Mouse (Mus musculus) brain, embryonic 14.5 days (tissue): ENCODE results near the gene Gna13. TPM values are rescaled to one million over a fixed set of nuclear protein-coding genes. Genes with fewer than 3 reads are reported as not detected.

ENCODE experiments used
- DNase-seq: peaks from one replicate; pipeline ENCODE4 v3.0.0-alpha.2; 2011; ENCODE audit warnings: low read depth
- CTCF ChIP-seq: fragments of 200-500 bp; IDR thresholded peaks from 2 replicates; pipeline ENCODE4 v1.5.1; 2012; ENCODE audit warnings: inconsistent platforms, mild to moderate bottlenecking, moderate library complexity, borderline replicate concordance; ENCODE audit not compliant: insufficient read depth, insufficient read length; ENCODE audit errors: extremely low read depth
- POLR2A ChIP-seq: fragments of 200-500 bp; IDR thresholded peaks from 2 replicates; pipeline ENCODE4 v1.6.1; 2012; ENCODE audit warnings: mild to moderate bottlenecking, inconsistent platforms, borderline replicate concordance; ENCODE audit not compliant: poor library complexity, insufficient read depth, insufficient read length, severe bottlenecking; ENCODE audit errors: extremely low read depth
- polyA plus RNA-seq: library from polyadenylated mRNA; depleted of rRNA; stranded (reverse); fragments of >200 nt; gene quantifications from 2 replicates; pipeline ENCODE4 v1.2.3, GENCODE M21; 2012

The Gna13 gene
- polyA plus RNA-seq, 1 experiment, result 30.9 TPM

GRCm38 (mm10) chr11:109363191-109364133 lies 831 bp downstream of the Gna13 start:
- no peak for TF ChIP-seq POLR2A
- TF ChIP-seq CTCF, result no peak
- DNase-seq, result no peak

- TF ChIP-seq CTCF, result no peak
- TF ChIP-seq POLR2A, result no peak
- no peak for DNase-seq
Measured at GRCm38 (mm10) chr11:109364337-109364736, 1.7 kb downstream of the Gna13 start.

- DNase-seq, result no peak
- no peak for TF ChIP-seq POLR2A
- no peak for TF ChIP-seq CTCF
Measured at GRCm38 (mm10) chr11:109364881-109365280, 2.2 kb downstream of the Gna13 start.

GRCm38 (mm10) chr11:109365818-109366217 lies 3.2 kb downstream of the Gna13 start:
- DNase-seq, result no peak
- TF ChIP-seq POLR2A (no peak), CTCF (no peak)

GRCm38 (mm10) chr11:109366802-109367579 lies 4.4 kb downstream of the Gna13 start:
- DNase-seq, result no peak
- TF ChIP-seq POLR2A, result no peak
- TF ChIP-seq CTCF, result no peak

- TF ChIP-seq POLR2A (no peak), CTCF (no peak)
Measured at GRCm38 (mm10) chr11:109369026-109369637, 6.5 kb downstream of the Gna13 start.

GRCm38 (mm10) chr11:109375412-109375811 lies 12.8 kb downstream of the Gna13 start:
- no peak for TF ChIP-seq CTCF
- DNase-seq, result no peak

More at GRCm38 (mm10) chr11:109369026-109369637, 6.5 kb downstream of the Gna13 start:
- DNase-seq, result no peak

- peak; percentile 81 for DNase-seq
- TF ChIP-seq CTCF (no peak), POLR2A (no peak)
Measured at GRCm38 (mm10) chr11:109376484-109377143, 14.0 kb downstream of the Gna13 start.

GRCm38 (mm10) chr11:109377477-109377876 lies 14.8 kb downstream of the Gna13 start:
- TF ChIP-seq CTCF (no peak), POLR2A (no peak)
- DNase-seq, result peak; percentile 55

- no peak for DNase-seq
- no peak for TF ChIP-seq CTCF
- TF ChIP-seq POLR2A, result no peak
Measured at GRCm38 (mm10) chr11:109378051-109378450, 15.4 kb downstream of the Gna13 start.
